Mouse (Mus musculus) megakaryocyte-erythroid progenitor cell, adult 5-6 weeks (primary cell): ENCODE measurements around the gene Grk3. TPM values are rescaled to one million over a fixed set of nuclear protein-coding genes. Genes with fewer than 3 reads are reported as not detected.

Experiments
- ATAC-seq: replicated peaks from 2 replicates; pipeline ENCODE4 v1.8.0; 2016; ENCODE audit warnings: mild to moderate bottlenecking, inconsistent platforms; ENCODE audit not compliant: severe bottlenecking, poor library complexity, low FRiP score, low TSS enrichment
- total RNA-seq, 2 experiments: library from RNA; stranded (forward) in 1 of 2; stranded (reverse) in 1 of 2; fragments of 200-1000, 215-1000 nt in 1 of 2; fragments of >200 nt in 1 of 2; fragmentation: Nextera tagmentation in 1 of 2; gene quantifications; 2 replicates each; pipeline ENCODE4 v1.2.3; 2014 to 2017

The Grk3 gene
- total RNA-seq, 2 experiments from 2014 or later, result 9.7 to 11.7 TPM

DNA sequence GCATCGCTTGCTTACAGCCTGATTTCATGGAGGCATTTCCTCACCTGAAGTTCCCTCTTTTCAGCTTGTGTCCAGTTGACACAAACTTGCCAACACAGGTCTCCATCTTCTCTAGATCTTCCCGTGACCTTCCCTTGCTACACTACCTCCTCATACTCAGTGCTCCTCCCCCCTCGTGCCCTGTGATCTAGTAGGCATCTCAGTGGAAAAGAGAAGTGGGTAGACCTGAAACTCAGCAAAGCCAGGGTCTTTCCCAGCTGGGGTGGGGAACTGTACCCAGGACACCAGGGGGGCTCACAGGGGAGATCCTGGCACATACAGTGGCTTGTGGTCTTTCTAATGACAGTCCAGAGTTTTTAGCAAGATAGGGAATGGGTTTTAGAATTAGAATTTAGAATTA, 64.7 kb downstream of the Grk3 start:
- ATAC-seq, result no peak

DNA sequence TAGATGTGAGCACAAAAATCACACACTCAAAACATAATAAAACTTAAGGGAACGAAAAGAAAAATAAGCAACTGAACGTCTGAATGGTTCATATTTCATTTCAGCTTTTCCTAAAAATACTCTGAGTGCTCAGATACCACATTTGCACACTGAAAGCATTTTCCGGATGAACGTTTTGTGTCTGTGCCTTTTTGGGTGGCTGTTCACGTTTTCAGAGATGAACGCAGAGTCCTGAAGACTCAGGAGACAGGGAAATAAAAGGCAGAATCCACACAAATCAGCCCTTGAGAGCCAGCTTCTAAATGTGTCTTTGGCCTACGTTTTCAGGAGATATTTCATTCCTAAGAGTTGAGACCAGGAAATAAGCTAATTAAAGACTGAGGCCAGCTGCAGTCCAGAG, 69.7 kb downstream of the Grk3 start:
- no peak for ATAC-seq

DNA sequence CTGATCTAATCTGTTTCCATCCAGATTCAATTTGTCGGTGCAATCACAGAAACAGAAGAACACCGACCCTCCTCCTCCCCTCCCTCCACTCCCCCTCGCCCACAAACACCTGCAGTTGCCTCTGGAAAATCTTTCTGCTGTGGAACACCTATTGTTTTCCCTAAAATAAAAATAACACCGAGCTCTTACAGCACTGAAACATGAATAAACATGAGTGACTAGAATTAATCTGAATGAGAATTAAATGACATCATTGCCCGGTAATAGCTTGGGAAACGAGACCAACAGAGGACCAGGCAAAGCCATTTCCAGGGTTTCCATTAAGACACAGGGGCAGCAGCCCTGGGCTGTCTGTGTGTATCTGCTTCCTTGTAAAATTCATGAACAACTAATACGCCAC, 73.3 kb downstream of the Grk3 start:
- no peak for ATAC-seq

DNA sequence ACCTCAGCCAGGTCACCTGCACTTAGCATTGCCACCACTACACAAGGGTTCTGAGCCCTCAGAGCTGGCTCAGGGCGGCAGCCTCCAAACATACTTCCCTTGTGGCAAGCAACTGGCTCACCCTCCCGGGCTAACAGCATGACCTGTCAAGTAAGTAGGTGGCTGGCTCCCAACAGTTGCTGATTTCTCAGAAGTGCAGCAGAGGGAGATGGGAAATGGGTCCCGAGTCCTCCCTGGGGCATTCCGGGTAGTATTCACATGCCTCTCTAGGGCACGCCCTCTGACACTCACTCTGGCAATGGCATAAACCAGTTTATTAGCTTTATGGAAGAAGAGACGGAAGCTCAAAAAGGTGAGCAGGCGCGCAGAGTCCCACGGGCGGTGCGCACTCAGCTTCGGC, 74.6 kb downstream of the Grk3 start:
- ATAC-seq, result no peak

DNA sequence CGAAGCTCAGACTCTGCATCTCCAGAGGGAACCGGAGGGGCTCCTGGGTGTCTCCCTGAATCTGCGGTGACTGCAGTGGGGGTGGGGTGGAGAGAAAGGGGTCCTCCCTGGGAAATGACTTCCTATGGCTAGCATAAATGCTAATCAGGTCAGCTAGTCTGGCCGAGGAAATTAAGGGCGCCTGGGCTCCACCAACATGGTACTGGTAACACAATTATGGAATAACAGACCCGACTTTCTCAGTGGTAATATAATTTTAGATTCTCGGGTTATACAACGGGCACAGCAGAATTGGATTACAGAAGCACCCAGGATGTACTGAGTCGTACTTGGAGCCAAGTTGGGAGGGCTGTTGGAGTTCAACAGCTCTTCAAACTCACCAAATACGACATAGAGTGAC, 79.0 kb downstream of the Grk3 start:
- ATAC-seq, result no peak

DNA sequence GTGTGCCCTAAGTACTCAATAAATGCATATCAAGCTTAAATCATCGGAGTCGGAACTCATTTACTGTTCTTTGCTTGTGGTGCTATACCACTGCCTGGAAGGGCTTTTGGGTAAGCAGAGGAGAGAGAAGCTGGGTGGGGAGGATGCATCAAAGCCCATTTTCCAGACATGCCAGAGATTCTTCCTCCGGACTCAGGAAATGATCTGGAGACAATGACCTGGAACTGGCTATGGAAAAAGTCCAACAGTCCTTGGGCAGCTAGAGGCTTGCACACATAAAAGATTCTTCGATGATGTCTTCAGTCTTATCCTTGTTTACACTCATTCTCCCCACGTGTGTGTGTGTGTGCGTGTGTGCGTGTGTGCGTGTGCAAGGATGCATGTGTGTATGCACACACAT, 80.2 kb downstream of the Grk3 start:
- ATAC-seq, result no peak

DNA sequence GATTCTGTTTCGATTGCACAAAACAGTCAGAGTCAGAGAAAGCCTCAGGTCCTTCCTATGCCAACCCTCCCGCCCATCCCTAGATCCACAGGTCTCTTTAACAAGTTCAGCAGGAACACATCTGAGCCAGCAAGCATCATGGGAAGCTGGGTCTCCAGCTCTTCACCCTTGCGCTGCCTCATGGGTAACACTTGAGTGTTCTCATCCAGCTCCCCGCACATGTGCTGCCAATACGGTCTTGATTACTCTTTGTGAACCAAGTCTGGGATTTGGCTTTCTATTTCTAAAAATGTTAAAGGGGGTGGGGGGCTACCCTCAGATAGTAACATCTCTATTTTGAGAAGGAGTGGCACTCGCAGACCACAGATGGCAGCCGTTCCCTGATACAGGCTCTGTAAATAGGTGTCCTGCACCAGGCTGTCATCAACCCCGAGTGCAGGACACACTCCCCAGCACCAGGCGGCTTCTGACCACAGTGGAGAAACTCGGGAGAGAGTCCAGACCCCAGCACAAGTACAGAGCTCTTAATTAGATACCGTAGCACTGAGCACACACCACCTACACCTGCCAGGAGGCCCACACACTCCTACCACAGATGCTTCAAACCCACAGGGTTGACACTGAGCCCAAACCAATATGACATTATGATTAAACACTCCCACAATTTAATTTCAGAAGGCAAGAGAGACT, 82.6 kb downstream of the Grk3 start:
- ATAC-seq, result no peak

DNA sequence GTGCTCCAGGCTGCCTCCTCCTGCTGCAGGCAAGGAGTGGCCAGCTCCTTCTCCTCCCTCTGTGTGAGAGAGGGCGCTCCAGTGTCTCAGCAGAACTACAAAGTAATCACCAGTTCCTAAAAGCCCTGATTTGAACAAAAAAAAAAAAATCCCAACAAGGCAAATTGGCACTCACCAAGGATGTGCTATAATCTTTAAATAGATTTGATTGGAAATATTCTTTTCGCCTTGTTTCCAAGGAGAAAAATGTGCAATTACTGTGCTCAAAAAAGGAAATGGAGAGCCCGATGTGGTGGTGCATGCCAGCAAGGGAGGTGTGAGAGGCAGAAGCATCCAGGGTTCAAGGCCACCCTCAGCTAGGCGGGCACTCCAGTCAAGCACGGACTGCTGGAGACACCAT, 83.7 kb downstream of the Grk3 start:
- ATAC-seq, result no peak

DNA sequence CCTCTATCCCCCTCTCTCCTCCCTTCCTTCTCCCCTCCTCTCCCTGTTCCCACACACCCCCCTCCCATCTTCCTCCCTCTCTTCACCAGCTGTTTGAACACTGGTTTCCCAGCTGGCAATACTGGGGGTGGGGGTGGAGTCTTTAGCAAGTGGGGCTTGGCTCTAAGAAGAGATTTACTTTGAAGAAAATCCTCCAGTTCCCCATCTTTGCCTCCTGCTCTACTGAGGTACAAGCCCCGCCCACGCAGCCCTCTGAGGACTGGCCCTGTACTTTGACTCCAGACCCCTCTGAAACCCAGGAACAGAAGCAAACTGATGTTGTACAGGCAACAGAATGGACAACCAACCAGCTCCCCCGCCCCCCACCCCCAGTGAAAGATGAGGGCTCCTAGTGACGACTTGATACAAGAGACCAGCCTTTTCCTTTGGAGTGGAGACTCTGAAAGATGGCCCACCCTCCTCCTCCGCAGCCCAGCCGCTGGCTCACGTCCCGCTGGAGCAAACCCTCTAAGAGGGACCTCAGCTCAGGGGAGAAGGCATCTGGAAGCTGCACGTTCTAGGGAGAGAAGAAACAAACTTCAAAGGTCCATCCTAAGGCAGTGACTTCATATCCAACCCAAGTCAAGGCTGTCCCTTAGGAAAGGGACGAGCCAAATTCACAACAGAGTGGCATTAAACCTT, 87.2 kb downstream of the Grk3 start:
- ATAC-seq, result no peak

DNA sequence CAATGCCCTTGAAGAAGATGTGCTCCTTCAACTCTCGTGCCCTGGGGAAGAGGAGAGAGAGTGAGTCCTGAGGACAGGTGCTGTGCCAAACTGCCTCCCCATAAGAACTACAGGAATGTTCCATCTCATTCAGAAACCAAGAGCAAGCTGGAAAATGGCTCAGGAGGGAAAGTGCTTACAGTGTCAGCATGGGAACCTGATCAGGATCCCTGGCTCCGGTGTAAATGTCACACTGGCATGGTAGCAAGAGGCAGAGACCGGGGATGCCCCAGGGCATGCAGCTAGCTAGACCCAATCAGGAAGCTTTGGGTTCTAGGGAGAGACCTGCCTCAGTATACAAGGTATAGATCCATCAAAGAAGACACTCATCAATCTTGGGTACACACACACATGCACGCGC, 90.2 kb downstream of the Grk3 start:
- ATAC-seq, result no peak

DNA sequence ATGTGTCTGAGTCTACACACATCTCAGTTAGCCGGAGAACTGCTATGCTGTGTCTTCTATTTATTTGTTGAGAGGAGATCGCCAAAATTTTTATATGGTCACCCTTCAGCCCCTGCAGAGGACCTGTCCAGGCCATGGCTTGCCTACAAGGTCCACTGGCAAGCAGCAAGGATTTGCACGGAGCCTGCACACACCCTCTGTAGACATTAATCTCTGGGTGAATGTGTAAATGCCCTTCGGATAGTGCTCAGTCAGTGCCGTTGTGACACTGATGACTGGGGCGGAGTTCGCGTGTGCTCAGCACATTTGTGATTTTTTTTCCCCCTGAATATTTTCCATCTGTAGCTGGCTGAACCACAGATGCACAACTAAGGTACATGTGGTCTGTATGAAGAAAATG, 90.8 kb downstream of the Grk3 start:
- ATAC-seq, result no peak

DNA sequence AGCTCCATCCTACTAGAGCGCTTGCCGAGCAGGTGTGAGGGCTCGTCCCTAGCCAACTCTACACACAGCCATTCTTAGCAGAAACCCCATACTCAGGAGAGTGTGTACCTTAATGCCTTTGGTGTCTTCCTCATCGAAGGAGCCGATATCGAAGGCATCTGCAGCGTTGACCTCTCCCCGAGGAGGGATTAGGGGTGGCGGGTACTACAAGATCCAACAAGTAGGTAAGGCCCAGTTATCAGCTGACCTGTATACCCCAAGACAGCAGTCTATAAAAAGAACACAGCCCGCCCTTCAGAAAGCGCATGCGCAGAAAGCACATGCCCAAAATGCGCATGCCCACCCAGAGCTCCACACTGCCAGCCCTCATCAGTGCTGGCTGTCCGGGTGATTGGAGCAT, 91.8 kb downstream of the Grk3 start:
- ATAC-seq, result no peak

DNA sequence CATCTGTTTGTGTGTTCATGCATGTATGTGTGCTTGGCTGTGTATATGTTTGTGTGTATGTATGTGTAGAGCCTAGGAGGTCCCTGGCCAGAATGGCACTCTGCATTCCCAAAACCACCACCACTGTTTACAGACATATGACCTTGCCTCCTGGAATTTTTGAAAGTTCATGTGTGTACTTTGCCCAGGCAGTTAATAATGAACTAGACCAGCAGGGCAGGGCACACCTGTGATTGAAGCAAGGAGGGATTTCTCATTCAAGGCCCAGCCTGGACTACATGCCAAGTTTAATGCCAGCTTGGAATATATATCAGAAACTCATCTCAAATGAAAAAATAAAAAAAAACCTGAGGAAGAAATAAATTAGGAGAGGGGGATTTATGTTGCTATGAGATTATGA, 93.7 kb downstream of the Grk3 start:
- no peak for ATAC-seq

DNA sequence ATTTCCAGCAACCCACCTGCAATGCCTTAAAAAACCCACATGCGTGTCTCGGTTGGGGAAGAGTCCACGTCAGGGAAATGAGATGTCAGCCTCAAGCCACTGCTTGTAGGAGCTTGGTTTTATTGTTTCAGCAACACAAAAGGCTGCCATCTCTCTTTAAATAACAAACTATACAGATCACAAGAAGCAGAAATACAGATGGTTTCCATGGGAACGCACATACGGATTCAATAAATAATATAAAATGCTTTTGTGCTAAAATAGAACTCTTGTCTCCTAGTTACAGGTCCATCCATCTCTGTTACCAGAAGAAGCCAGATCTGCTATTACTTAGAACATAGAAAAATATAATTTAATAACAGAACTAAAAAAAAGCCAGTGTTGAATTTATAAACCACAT, 105.2 kb downstream of the Grk3 start:
- ATAC-seq, result no peak

DNA sequence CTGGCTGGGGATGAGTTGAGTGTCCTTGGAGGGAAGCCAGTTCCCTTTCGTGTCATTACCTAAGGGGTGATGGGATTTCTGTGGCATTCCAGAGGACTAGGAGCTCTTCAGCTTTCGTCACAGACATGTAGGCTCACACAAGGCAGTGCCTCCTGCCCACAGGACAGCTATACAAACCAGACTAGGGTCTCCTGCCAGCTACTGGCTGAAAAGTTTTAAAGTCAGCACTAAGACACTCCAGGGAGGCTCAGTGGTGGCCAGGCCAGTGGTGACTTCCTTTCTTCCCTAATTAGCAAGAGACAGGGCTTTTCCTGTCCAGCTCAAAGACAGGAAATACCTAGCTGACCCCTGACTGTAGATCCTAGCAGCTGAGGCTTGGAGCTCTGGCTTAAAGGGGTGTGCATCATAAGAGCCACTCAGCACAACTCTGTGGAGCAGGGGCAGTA, 107.4 kb downstream of the Grk3 start:
- no peak for ATAC-seq

DNA sequence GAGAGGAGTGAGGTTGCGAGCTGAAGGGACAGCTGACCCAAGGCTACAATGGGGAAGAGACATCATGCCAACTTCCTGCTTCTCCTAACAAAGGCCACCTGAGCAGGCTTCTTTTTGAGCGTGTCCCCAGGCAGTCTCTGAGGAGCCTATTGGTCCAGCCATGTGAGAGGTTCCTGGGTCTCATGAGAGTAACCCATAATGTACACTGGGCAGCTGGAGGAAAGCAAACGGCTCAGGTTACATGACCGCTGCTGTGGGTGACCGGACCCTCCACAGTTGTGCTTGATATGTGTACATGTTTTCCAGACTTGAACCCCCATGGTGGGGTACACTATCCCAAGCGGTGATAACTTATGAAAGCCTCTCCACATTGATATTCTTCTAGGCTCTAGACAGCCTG, 108.1 kb downstream of the Grk3 start:
- no peak for ATAC-seq

DNA sequence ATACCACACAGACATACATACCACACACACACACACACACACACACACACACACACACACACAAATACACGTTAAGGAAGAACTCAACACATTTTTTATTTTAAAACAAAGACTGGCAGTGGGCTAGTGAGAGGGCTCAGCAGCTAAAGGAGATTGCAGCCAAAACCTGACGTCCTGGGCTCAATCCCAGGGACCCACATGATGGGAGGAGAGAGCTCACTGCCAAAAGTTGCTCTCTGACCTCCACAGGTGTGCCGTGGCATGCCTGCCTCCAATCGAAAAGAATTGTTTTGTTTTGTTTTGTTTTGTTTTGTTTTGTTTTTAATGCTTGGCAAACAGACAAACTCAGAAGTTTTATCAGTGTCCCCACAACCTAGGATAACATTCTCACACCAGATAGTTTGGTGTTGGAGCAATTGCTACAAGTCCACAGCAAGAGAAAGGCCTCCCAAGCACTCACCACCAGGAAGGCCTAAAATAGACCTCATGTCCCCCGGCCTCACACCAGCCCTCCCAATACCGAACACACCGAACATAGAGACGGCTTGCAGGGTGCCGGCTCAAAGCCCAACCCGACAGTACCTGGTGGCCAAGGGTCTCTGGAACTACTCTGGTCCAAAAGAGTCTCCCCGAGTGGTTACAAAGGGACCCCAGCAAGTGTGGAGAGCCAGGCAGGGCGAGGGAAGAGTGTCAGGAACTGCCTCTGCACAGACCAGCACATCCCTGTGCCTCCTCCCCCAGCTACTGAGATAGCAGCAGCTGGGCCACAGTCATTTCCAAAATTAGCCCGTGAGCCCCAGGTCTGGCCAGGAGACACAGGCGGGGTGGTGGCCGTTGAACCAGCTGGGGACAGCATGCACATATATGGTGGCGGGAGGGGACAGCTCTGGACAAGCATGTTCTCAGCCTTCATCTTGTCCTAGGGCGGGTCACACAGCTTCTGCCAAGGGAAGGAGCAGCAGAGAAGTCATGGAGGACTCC, 119.6 kb downstream of the Grk3 start, which contains the start of gene Myo18b:
Myo18b (minus strand) TSS at position 689 of the 981 bp plus-strand sequence.
- no peak for ATAC-seq

DNA sequence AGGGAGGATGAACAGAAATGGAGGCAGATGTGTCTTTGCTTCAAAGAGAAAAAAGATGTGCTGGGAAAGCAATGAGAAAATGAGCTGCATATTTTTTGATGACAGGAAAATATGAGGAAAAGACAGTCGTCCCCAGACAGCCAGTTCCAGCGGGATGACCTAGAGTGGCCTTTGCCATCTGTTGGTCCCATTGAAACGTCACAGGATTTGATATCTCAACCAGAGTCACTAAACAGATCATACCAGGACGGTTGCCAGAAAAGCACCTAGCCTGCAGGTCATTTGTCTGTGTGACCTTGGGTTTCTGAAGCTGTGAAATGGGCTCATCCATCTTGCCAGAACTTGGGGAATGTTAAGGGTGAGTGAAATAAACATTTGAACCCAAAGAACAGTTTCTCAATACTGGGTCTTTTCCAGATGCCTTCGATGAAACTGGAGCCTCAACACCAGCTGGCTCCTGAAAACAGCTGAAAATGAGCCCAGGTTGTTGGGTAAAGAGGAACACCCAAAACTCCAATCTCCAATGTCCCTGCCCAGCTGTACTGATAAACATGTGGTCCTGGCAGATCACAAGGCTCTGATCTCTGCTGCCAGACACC, 122.0 kb downstream of the Grk3 start:
- no peak for ATAC-seq

DNA sequence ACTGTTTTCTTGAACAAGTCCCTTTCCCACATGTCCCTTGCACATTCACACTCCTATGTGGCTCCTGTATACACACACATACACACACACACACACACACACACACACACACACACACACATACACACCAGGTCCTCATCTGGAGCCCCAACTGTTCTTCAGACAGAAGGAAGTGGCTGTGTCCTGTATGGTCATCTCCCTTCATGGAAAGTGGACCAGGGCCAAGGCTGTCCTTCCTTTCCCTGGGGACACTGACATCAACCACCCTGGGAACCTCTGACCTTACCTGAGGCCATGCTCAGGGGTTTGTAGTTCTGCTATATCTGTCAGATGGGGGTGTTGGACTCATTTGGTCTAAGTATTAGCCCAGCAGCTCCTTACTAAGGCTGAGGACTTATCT, 123.2 kb downstream of the Grk3 start:
- ATAC-seq, result no peak

DNA sequence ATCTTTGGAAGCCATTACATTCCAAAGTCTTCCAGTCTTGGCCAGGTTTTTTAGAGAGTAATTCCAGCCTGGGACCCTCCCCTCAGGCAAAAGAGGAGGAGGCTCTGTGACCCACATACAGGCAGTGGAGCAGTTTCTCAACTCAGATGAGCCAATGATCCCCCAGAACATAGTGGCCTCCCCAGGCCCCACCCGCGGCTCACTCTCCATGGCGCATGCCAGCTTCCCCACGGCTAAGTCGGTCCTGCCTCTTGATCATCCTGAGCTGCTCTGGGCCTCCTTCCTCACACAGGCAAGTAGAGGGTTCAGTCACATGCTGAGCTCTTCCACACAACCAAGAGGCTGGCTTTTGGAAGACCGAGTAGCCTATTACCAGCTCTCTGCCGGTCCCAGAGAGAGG, 126.9 kb downstream of the Grk3 start:
- ATAC-seq, result no peak
